ENCODE assay signal across 8 mouse cellular contexts in the genomic region with DNA sequence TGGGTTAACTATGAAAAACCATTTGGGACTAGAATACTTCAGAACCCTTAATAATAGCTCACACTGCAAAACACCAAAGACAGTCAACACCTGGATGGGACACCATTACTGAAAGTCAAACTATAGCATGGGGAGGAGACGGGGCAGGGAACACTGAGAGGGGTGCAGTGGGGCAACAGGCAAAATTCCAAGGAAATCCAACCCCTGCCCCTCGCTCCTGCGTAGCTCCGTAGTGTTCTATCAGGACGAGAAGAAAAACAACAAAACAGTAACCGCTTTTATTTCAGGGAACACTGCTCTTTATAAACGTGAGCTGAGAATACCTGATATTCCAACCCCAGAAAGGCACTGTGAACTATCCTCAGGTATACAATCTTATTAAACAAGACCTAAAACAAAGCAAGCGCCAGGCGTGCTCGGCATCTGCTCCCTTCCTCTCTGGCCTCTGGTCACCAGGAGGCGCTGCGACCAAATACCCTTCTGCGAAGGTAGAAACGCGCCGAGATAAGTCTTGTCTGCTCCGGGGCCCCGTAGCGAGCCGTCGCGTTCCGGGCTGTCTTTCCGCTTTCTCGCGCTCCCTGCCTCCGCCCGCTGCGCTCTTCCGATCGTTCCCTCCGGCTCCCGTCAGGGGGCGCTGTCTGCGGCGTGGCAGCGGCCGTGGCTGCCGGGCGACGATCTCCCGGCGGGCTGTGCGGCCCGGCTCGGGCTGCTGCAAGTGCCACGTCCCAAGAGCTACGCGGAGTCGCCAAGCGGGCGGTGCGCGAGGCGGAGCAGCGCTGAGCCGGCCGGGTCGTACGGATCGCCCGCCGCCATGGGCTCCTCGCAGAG. TPM values are rescaled to one million over a fixed set of nuclear protein-coding genes. Genes with fewer than 3 reads are reported as not detected.
DNase-seq lines count a peak whose midpoint lies in the region; ATAC-seq lines count a peak whose summit lies in the region.

A gene (plus strand): TSS at position 690 of the 828 bp plus-strand sequence.

- peak; percentile 97 to 98 for DNase-seq in adrenal gland, adult (ENCODE audit: inconsistent age in 2 of 2, low spot score in 1 of 2)
- peak; percentile 97 for DNase-seq in embryo, embryonic 10.5 days (ENCODE audit: low spot score)
- peak; percentile 96 for DNase-seq in gastrocnemius, postnatal 14 days
- DNase-seq in left cerebral cortex, postnatal 10 days (ENCODE audit: extremely low spot score in 1 of 2, low spot score in 2 of 2) = peak; percentile 92 to 98
- DNase-seq in right cerebral cortex, postnatal 25 days = peak; percentile 96
- peak; percentile 93 to 96 for DNase-seq in urinary bladder, postnatal 4 days (ENCODE audit: low spot score in 2 of 2)

- ATAC-seq in inflammation-experienced regulatory T-cells, adult 6 months = peak; percentile 93
- ATAC-seq in megakaryocyte-erythroid progenitor cell, adult 5-6 weeks (replicated peaks; ENCODE audit: low FRiP score, low TSS enrichment, poor library complexity, severe bottlenecking) = peak; percentile 92

- intact Hi-C loops in gastrocnemius, postnatal 14 days (cut with DNase I; ENCODE audit: low total_unique reads) = no loop called here
- intact Hi-C loops in left cerebral cortex, postnatal 10 days (cut with DNase I) = loop anchor here (5.0 kb wide), 1 partner anchor 94 kb away; no protein-coding TSS in a partner anchor

RNA-seq across cellular contexts. Expression of the gene that starts here (rescaled TPM):
- total RNA-seq in gastrocnemius, postnatal 14 days (2021) = 10 to 100 TPM; 63.5 to 67.7 TPM
- 10 to 100 TPM; 36.1 to 49.2 (median 46.2) TPM for polyA plus RNA-seq in inflammation-experienced regulatory T-cells, adult 6 months (2017; shearing (Covaris generic))
- total RNA-seq in left cerebral cortex, postnatal 10 days (2021) = 100 to 1,000 TPM; 102 to 105 TPM
- total RNA-seq in megakaryocyte-erythroid progenitor cell, adult 5-6 weeks (2014; fragmentation: Nextera tagmentation) = 59.4 and 78.4 TPM in 2 replicates
- 34.4 and 41.5 TPM in 2 replicates for total RNA-seq in megakaryocyte-erythroid progenitor cell, adult 5-6 weeks (2017)

Comparison
In these comparisons a context has a peak if more than half of its experiments do, and no peak if none do; other contexts are left out.
1. Peak in every context shown above with its lines: DNase-seq and ATAC-seq.